Mouse (Mus musculus) heart, adult 2 months (tissue): ENCODE measurements around the gene Akap8. TPM values are rescaled to one million over a fixed set of nuclear protein-coding genes. Genes with fewer than 3 reads are reported as not detected.

ENCODE experiments used
- DNase-seq, 2 experiments: peaks; one replicate each; pipeline ENCODE4 v3.0.0; 2021
- H3K27ac ChIP-seq: fragments of 200-600 bp; 2 replicates; pipeline ENCODE4 v1.8.1; 2022
- H3K27me3 ChIP-seq: fragments of 200-500 bp; 2 replicates; pipeline ENCODE4 v1.6.1; 2012; ENCODE audit warnings: mild to moderate bottlenecking, low read length, inconsistent platforms, mixed read lengths; ENCODE audit not compliant: control insufficient read depth, insufficient read depth
- H3K36me3 ChIP-seq: fragments of 200-500 bp; 2 replicates; pipeline ENCODE4 v1.6.1; 2012; ENCODE audit warnings: low read length, inconsistent platforms; ENCODE audit not compliant: control insufficient read depth, insufficient read depth
- H3K4me1 ChIP-seq: fragments of 200-500 bp; 2 replicates; pipeline ENCODE4 v1.6.1; 2011; ENCODE audit warnings: low read length; ENCODE audit not compliant: control insufficient read depth, insufficient read depth
- H3K4me3 ChIP-seq: fragments of 200-600 bp; 2 replicates; pipeline ENCODE4 v1.8.1; 2022
- H3K79me2 ChIP-seq: fragments of 200-500 bp; replicated peaks from 2 replicates; pipeline ENCODE4 v1.6.1; 2012; ENCODE audit warnings: mild to moderate bottlenecking, inconsistent platforms, low read length, moderate library complexity, mixed read lengths; ENCODE audit not compliant: control insufficient read depth, insufficient read depth
- H3K9ac ChIP-seq: fragments of 200-500 bp; 2 replicates; pipeline ENCODE4 v1.6.1; 2012; ENCODE audit warnings: low read depth, mild to moderate bottlenecking, control low read depth, inconsistent platforms, low read length, mixed read lengths
- CTCF ChIP-seq: fragments of 200-600 bp; IDR thresholded peaks from 2 replicates; pipeline ENCODE4 v1.8.1; 2022; ENCODE audit warnings: antibody characterized with exemption, mild to moderate bottlenecking, moderate library complexity
- EP300 ChIP-seq: fragments of 200-500 bp; IDR thresholded peaks from 2 replicates; pipeline ENCODE4 v1.6.1; 2011; ENCODE audit warnings: low read depth, low read length, control low read depth; ENCODE audit not compliant: insufficient read depth
- POLR2A ChIP-seq: fragments of 200-500 bp; IDR thresholded peaks from 2 replicates; pipeline ENCODE4 v1.6.1; 2011; ENCODE audit warnings: mild to moderate bottlenecking, low read depth, low read length, control low read depth; ENCODE audit not compliant: insufficient read depth
- WGBS: fragments of 180-500 bp; shearing (Covaris S2); methylation state at CpG from one replicate; pipeline ENCODE4 v1.1.7; 2018; 5-methylcytosine and 5-hydroxymethylcytosine counted together
- intact Hi-C: fragments of 180-260 bp; cut with DNase I; formaldehyde crosslinking; loops from one replicate; pipeline ENCODE4 v1.15.1; 2025
- polyA plus RNA-seq: library from polyadenylated mRNA; depleted of rRNA; stranded (reverse); fragments of >200 nt; gene quantifications from 2 replicates; pipeline ENCODE4 v1.2.3, GENCODE M21; 2012
- total RNA-seq, 2 experiments: library from RNA; stranded (reverse); gene quantifications; 2 replicates each; pipeline ENCODE4 v1.2.3; 2021

The Akap8 gene
- total and polyA plus RNA-seq, 3 experiments: 32.2 to 40.7 (median 38.9) TPM

GRCm38 (mm10) chr17:32333675-32334303 is 12.8 kb upstream of the Akap8 start:
- Histone ChIP-seq H3K4me3 (no peak overlapping the region), H3K36me3 (no peaks in the 10 kb centered on the region), H3K27me3 (no peaks in the 10 kb centered on the region), H3K9ac (no peak overlapping the region), H3K4me1 (no peaks in the 10 kb centered on the region), H3K79me2 (peaks cover 2% of the 10 kb centered on the region; the same call in 1 of the 2 replicates), H3K27ac (no peak overlapping the region)
- no peak for DNase-seq
- WGBS: 74% methylated on average over 31 of the region's 31 CpGs
- intact Hi-C loops: no loop called here
- TF ChIP-seq EP300 (no peak), POLR2A (no peak), CTCF (no peak)

GRCm38 (mm10) chr17:32327501-32327900 is 6.5 kb upstream of the Akap8 start:
- TF ChIP-seq EP300: no peak
- TF ChIP-seq CTCF: no peak
- TF ChIP-seq POLR2A: no peak
- Histone ChIP-seq H3K36me3 (peaks cover 4% of the 10 kb centered on the region), H3K4me3 (no peak overlapping the region), H3K9ac (no peak overlapping the region), H3K79me2 (no peaks in the 10 kb centered on the region), H3K4me1 (no peaks in the 10 kb centered on the region), H3K27ac (no peak overlapping the region), H3K27me3 (no peaks in the 10 kb centered on the region)
- intact Hi-C loops: no loop called here
- DNase-seq: no peak

GRCm38 (mm10) chr17:32322809-32323208 is 1.8 kb upstream of the Akap8 start:
- H3K9ac ChIP-seq: no peak overlapping the region
- intact Hi-C loops: no loop called here
- no peaks in the 10 kb centered on the region for H3K79me2 ChIP-seq
- H3K4me3 ChIP-seq: no peak overlapping the region
- H3K4me1 ChIP-seq: peaks cover 9% of the 10 kb centered on the region
- no peak for TF ChIP-seq EP300
- no peak for TF ChIP-seq POLR2A
- TF ChIP-seq CTCF: no peak
- no peak overlapping the region for H3K27ac ChIP-seq
- DNase-seq: no peak
- peaks cover 9% of the 10 kb centered on the region for H3K36me3 ChIP-seq
- 97% methylated on average over 1 of the region's 1 CpGs for WGBS
- no peaks in the 10 kb centered on the region for H3K27me3 ChIP-seq

GRCm38 (mm10) chr17:32321836-32322235 is 798 bp upstream of the Akap8 start:
- H3K4me3 ChIP-seq: peak overlapping the region; percentile 77
- WGBS: 12% methylated on average over 6 of the region's 6 CpGs
- intact Hi-C loops: loop anchor here (2.0 kb wide), 1 partner anchor 37 kb away; the partner anchor contains the start of gene Brd4
- H3K27ac ChIP-seq: peak overlapping the region; percentile 91
- H3K9ac ChIP-seq: peak overlapping the region; percentile 61
- peaks cover 7% of the 10 kb centered on the region for H3K36me3 ChIP-seq
- peaks cover 9% of the 10 kb centered on the region for H3K4me1 ChIP-seq
- no peak for DNase-seq
- no peaks in the 10 kb centered on the region for H3K27me3 ChIP-seq
- 0 out of 2 replicates have a peak, but pooled peaks cover 1% of the 10 kb centered on the region for H3K79me2 ChIP-seq
- TF ChIP-seq POLR2A (no peak), EP300 (no peak), CTCF (no peak)

GRCm38 (mm10) chr17:32321390-32321734 is 324 bp upstream of the Akap8 start:
- peak overlapping the region; percentile 61 for H3K9ac ChIP-seq
- peak; percentile 37 for TF ChIP-seq CTCF
- no peak for TF ChIP-seq EP300
- no peak for DNase-seq

GRCm38 (mm10) chr17:32319950-32320349 is 1.1 kb downstream of the Akap8 start:
- DNase-seq: peak in 1 of 2 experiments; percentile 14
- peak overlapping the region; percentile 98 for H3K27ac ChIP-seq
- TF ChIP-seq EP300 (no peak), CTCF (no peak), POLR2A (no peak)
- H3K79me2 ChIP-seq: 0 out of 2 replicates have a peak, but pooled peaks cover 1% of the 10 kb centered on the region
- H3K27me3 ChIP-seq: no peaks in the 10 kb centered on the region
- H3K9ac ChIP-seq: peak overlapping the region; percentile 87
- peaks cover 7% of the 10 kb centered on the region; the same call in 1 of the 2 replicates for H3K36me3 ChIP-seq
- WGBS: 0% methylated on average over 7 of the region's 7 CpGs
- intact Hi-C loops: loop anchor here (2.0 kb wide), 1 partner anchor 35 kb away; the partner anchor contains the start of gene Brd4
- H3K4me1 ChIP-seq: peaks cover 9% of the 10 kb centered on the region
- peak overlapping the region; percentile 77 for H3K4me3 ChIP-seq

More at GRCm38 (mm10) chr17:32321390-32321734, 324 bp upstream of the Akap8 start:
- Histone ChIP-seq H3K27me3 (no peaks in the 10 kb centered on the region), H3K27ac (peak overlapping the region; percentile 91), H3K4me1 (peaks cover 9% of the 10 kb centered on the region), H3K79me2 (0 out of 2 replicates have a peak, but pooled peaks cover 1% of the 10 kb centered on the region), H3K4me3 (peak overlapping the region; percentile 77), H3K36me3 (peaks cover 7% of the 10 kb centered on the region)
- intact Hi-C loops: loop anchor here (2.0 kb wide), 1 partner anchor 37 kb away; the partner anchor contains the start of gene Brd4
- WGBS: under 1% methylated on average over 23 of the region's 23 CpGs
